Mouse (Mus musculus) stomach, postnatal 0 days (tissue): ENCODE data around the gene Gif. TPM values are rescaled to one million over a fixed set of nuclear protein-coding genes. Genes with fewer than 3 reads are reported as not detected.

Source experiments
- ATAC-seq: fragments of 200-750 bp; cut with Nextera tagmentation; 2 replicates; pipeline ENCODE4 v1.8.0; 2017; ENCODE audit not compliant: low FRiP score, low TSS enrichment
- DNase-seq: peaks from one replicate; pipeline ENCODE4 v3.0.0-alpha.2; 2016; ENCODE audit warnings: low spot score
- H3K27ac ChIP-seq: fragments of 300-500 bp; sonication (generic); replicated peaks from 2 replicates; pipeline ENCODE4 v1.5.1; 2014; ENCODE audit warnings: mild to moderate bottlenecking, control low read depth
- H3K27me3 ChIP-seq: fragments of 300-500 bp; sonication (generic); 2 replicates; pipeline ENCODE4 v1.6.1; 2014; ENCODE audit warnings: low read length; ENCODE audit not compliant: control insufficient read depth, insufficient read depth
- H3K36me3 ChIP-seq: fragments of 300-500 bp; sonication (generic); 2 replicates; pipeline ENCODE4 v1.6.1; 2014; ENCODE audit warnings: low read length, mixed read lengths; ENCODE audit not compliant: control insufficient read depth, insufficient read depth
- H3K4me1 ChIP-seq: fragments of 300-500 bp; sonication (generic); replicated peaks from 2 replicates; pipeline ENCODE4 v1.6.1; 2014; ENCODE audit warnings: antibody characterized with exemption; ENCODE audit not compliant: control insufficient read depth, insufficient read depth
- H3K4me2 ChIP-seq: fragments of 300-500 bp; sonication (generic); replicated peaks from 2 replicates; pipeline ENCODE4 v1.6.1; 2014; ENCODE audit warnings: low read depth, mild to moderate bottlenecking, control low read depth, moderate library complexity
- H3K4me3 ChIP-seq: fragments of 300-500 bp; sonication (generic); 2 replicates; pipeline ENCODE4 v1.5.1; 2014; ENCODE audit warnings: low read depth, low read length, control low read depth
- H3K9ac ChIP-seq: fragments of 300-500 bp; sonication (generic); 2 replicates; pipeline ENCODE4 v1.6.1; 2014; ENCODE audit warnings: mild to moderate bottlenecking, low read length, control low read depth, mixed read lengths
- H3K9me3 ChIP-seq: fragments of 300-500 bp; sonication (generic); 2 replicates; pipeline ENCODE4 v1.6.1; 2016; ENCODE audit warnings: low read length; ENCODE audit not compliant: control insufficient read depth
- CTCF ChIP-seq: IDR thresholded peaks from 2 replicates; pipeline ENCODE4 v1.5.1; 2016; ENCODE audit warnings: antibody characterized with exemption, low read depth, mild to moderate bottlenecking, moderate library complexity
- EP300 ChIP-seq: optimal IDR thresholded peaks from 2 replicates; pipeline ENCODE3; 2016; ENCODE audit warnings: antibody characterized with exemption
- WGBS: fragments of 180-500 bp; shearing (Covaris S2); extraction: QIAGEN DNeasy Blood & Tissue Kit; methylation state at CpG from one replicate; pipeline ENCODE4 v1.1.7; 2014; 5-methylcytosine and 5-hydroxymethylcytosine counted together
- polyA plus RNA-seq: library from polyadenylated mRNA; unstranded; fragments of >200 nt; fragmentation: Nextera tagmentation; extraction: Ambion mirVana; gene quantifications from 2 replicates; pipeline ENCODE4 v1.2.1, GENCODE M21; 2015

Gene Gif
- polyA plus RNA-seq, 1 experiment from 2014 or later: 161 TPM

- Histone ChIP-seq H3K4me1 (no peaks in the 10 kb centered on the region), H3K9ac (no peak overlapping the region), H3K36me3 (no peaks in the 10 kb centered on the region; the same call in 1 of the 2 replicates), H3K4me2 (no peak overlapping the region), H3K27ac (no peak overlapping the region), H3K4me3 (no peak overlapping the region), H3K9me3 (no peaks in the 10 kb centered on the region), H3K27me3 (no peaks in the 10 kb centered on the region)
- no peak for TF ChIP-seq CTCF
- no peak for TF ChIP-seq EP300
- DNase-seq: no peak
- no peak for ATAC-seq
- WGBS: 87% methylated on average over 14 of the region's 14 CpGs
These were observed 38.2 kb downstream of the Gif start for GRCm38 (mm10) chr19:11785409-11786154.

DNA sequence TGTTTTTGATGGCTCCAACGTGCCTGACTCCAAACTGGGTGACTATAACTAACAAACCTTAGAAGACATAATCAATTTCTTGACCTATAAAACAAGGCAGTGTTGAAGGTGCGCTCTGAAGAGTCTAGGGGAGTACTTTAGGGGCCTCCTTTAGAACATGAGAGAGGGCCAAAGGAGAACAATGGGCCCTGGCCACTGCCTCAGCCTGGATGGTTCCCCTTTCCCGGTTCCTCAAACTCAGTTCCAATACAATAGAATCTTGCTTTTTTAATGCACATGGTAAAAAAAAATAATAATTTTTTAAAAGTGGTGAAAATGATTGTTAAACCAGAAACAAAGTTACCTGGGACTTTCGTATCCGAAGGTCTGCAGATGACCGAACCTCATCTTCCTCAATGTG lies 40.5 kb downstream of the Gif start:
- 95% methylated on average over 6 of the region's 6 CpGs for WGBS
- no peaks in the 10 kb centered on the region for H3K4me1 ChIP-seq
- H3K27ac ChIP-seq: no peak overlapping the region
- H3K4me3 ChIP-seq: no peak overlapping the region
- no peak for ATAC-seq
- no peaks in the 10 kb centered on the region for H3K27me3 ChIP-seq
- no peak for DNase-seq
- no peaks in the 10 kb centered on the region for H3K9me3 ChIP-seq
- no peak overlapping the region for H3K9ac ChIP-seq
- no peak overlapping the region for H3K4me2 ChIP-seq
- TF ChIP-seq EP300: no peak
- TF ChIP-seq CTCF: no peak
- H3K36me3 ChIP-seq: no peaks in the 10 kb centered on the region; the same call in 1 of the 2 replicates

GRCm38 (mm10) chr19:11788876-11789275 lies 41.5 kb downstream of the Gif start:
- no peak overlapping the region for H3K27ac ChIP-seq
- DNase-seq (no peak), ATAC-seq (no peak)
- H3K4me2 ChIP-seq: no peak overlapping the region
- no peaks in the 10 kb centered on the region for H3K4me1 ChIP-seq
- no peak for TF ChIP-seq EP300
- TF ChIP-seq CTCF: no peak
- no peaks in the 10 kb centered on the region; the same call in 1 of the 2 replicates for H3K36me3 ChIP-seq
- H3K9me3 ChIP-seq: no peaks in the 10 kb centered on the region
- H3K9ac ChIP-seq: no peak overlapping the region
- 73% methylated on average over 6 of the region's 6 CpGs for WGBS
- no peak overlapping the region for H3K4me3 ChIP-seq
- H3K27me3 ChIP-seq: no peaks in the 10 kb centered on the region

DNA sequence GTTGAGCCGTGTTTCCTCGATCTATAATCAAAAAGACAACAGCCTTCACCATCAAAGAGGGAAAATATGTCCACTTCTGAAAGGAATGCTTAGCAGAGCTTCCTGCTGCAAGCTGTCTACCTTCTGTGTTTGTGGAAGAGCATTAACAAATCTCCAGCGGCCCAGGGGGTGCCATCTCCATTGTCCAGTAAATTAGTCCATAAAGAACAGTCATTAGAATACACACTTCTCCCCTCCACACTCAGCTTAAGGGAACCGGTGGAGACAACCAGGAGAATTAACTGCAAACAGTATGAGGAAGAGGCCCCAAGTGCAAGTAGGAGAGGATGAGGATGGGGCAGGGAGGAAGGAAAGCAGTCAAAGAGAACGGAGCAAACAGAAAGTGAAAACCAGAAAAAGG lies 44.5 kb downstream of the Gif start:
- ATAC-seq (no peak), DNase-seq (no peak)
- Histone ChIP-seq H3K27me3 (no peaks in the 10 kb centered on the region), H3K9me3 (no peaks in the 10 kb centered on the region), H3K4me3 (no peak overlapping the region), H3K4me1 (no peaks in the 10 kb centered on the region), H3K9ac (no peak overlapping the region), H3K4me2 (no peak overlapping the region), H3K36me3 (no peaks in the 10 kb centered on the region), H3K27ac (no peak overlapping the region)
- WGBS: 73% methylated on average over 5 of the region's 5 CpGs
- no peak for TF ChIP-seq EP300
- TF ChIP-seq CTCF: no peak

GRCm38 (mm10) chr19:11793741-11794359 lies 46.5 kb downstream of the Gif start:
- no peak for ATAC-seq
- no peak overlapping the region for H3K4me3 ChIP-seq
- no peak overlapping the region for H3K27ac ChIP-seq
- H3K4me1 ChIP-seq: no peaks in the 10 kb centered on the region
- DNase-seq: no peak
- no peak overlapping the region for H3K9ac ChIP-seq
- WGBS: 67% methylated on average over 2 of the region's 2 CpGs
- H3K27me3 ChIP-seq: no peaks in the 10 kb centered on the region
- H3K36me3 ChIP-seq: no peaks in the 10 kb centered on the region
- TF ChIP-seq CTCF: no peak
- no peak for TF ChIP-seq EP300
- no peak overlapping the region for H3K4me2 ChIP-seq
- H3K9me3 ChIP-seq: no peaks in the 10 kb centered on the region

DNA sequence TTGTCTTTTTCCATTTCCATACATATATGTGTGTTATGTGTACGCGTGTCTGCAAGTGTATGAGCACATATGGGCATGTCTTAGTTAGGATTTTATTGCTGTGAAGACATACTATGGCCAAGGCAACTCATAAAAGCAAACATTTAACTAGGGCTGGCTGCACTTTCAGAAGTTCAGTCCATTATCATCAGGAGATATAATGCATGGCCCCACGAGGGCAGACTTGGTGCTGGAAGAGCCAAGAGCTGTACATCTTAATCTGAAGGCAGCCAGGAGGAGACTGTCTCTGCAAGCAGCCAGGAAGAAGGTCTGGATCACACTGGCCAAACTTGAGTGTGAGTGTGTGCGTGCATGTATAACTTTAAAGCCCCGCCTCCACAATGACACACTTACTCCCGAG lies 47.1 kb downstream of the Gif start:
- no peak overlapping the region for H3K4me3 ChIP-seq
- no peaks in the 10 kb centered on the region for H3K36me3 ChIP-seq
- no peaks in the 10 kb centered on the region for H3K4me1 ChIP-seq
- WGBS: 78% methylated on average over 6 of the region's 6 CpGs
- H3K4me2 ChIP-seq: no peak overlapping the region
- no peak overlapping the region for H3K9ac ChIP-seq
- no peak for DNase-seq
- no peaks in the 10 kb centered on the region for H3K9me3 ChIP-seq
- ATAC-seq: no peak
- no peak overlapping the region for H3K27ac ChIP-seq
- TF ChIP-seq EP300 (no peak), CTCF (no peak)
- H3K27me3 ChIP-seq: no peaks in the 10 kb centered on the region
